Mouse (Mus musculus) megakaryocyte, embryonic 14.5 days (primary cell): ENCODE measurements around the gene Ptprg. TPM values are rescaled to one million over a fixed set of nuclear protein-coding genes. Genes with fewer than 3 reads are reported as not detected.

Experiments used
- H3K27me3 ChIP-seq: replicated peaks from 2 replicates; pipeline ENCODE3; 2012; ENCODE audit warnings: inconsistent platforms
- H3K36me3 ChIP-seq: replicated peaks from 2 replicates; pipeline ENCODE3; 2012; ENCODE audit warnings: low read length, inconsistent platforms, mixed read lengths
- H3K4me1 ChIP-seq: 2 replicates; pipeline ENCODE4 v1.6.1; 2012; ENCODE audit warnings: inconsistent platforms
- H3K4me3 ChIP-seq: replicated peaks from 2 replicates; pipeline ENCODE3; 2012; ENCODE audit warnings: moderate library complexity, mild to moderate bottlenecking, inconsistent platforms
- H3K9me3 ChIP-seq: 2 replicates; pipeline ENCODE4 v1.6.1; 2012; ENCODE audit warnings: inconsistent platforms
- FLI1 ChIP-seq: IDR thresholded peaks from 2 replicates; pipeline ENCODE4 v1.6.1; 2012; ENCODE audit warnings: low read length, inconsistent platforms, mixed read lengths
- GATA1 ChIP-seq: IDR thresholded peaks from 3 replicates; pipeline ENCODE4 v1.6.1; 2012; ENCODE audit warnings: mixed read lengths, low read length, inconsistent platforms, borderline replicate concordance
- polyA plus RNA-seq: library from polyadenylated mRNA; stranded (reverse); fragments of >175 nt; gene quantifications from 2 replicates; pipeline ENCODE4 v1.2.3, GENCODE M21; 2012; ENCODE audit warnings: low replicate concordance; ENCODE audit not compliant: insufficient read depth

Gene Ptprg
- polyA plus RNA-seq, 1 experiment: 0.09 TPM

- no peak overlapping the region for H3K4me3 ChIP-seq
- peaks cover 14% of the 10 kb centered on the region for H3K27me3 ChIP-seq
- no peaks in the 10 kb centered on the region for H3K36me3 ChIP-seq
- no peaks in the 10 kb centered on the region for H3K4me1 ChIP-seq
- no peaks in the 10 kb centered on the region for H3K9me3 ChIP-seq
- no peak for TF ChIP-seq GATA1
- TF ChIP-seq FLI1: no peak
Observed at GRCm38 (mm10) chr14:12079833-12080401, 526.6 kb downstream of the Ptprg start.

DNA sequence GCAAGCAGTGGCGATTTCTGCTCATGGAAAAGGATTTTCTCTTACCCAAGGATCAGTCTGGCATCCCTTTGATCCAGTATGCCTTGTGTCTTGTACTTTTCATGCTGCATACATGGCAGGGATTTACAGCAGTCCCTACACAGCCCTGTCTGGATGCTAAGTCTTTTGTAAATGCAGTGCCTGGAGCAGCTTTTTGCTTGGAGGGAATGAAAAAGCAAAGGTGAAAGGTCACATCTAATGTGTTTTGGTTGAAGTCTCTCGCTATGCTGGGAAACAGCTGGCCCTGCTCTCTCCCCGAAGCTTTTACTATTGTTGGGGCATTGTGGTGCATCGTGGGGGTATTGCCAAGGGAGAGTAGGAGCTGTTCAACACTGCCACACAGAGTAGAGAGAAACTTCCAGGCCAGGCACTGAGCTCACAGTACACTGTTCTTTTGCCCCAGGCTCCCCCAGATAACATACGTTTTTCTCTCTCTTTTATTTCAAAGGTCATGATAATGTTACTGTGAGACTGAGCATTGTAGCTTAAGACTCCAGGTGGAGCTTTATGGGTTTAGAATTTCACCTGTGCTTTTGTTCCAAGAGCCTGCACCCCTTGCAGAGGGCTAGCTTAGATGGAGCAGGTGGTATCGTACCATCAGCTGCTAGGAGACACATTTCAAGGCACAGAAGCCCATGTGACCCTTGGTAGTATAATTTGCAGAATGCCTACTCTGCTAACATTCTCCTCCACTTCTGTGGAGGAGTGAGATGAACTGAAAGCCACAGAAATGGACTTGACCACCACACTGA lies 529.0 kb downstream of the Ptprg start:
- no peaks in the 10 kb centered on the region for H3K4me1 ChIP-seq
- H3K9me3 ChIP-seq: no peaks in the 10 kb centered on the region
- H3K27me3 ChIP-seq: peaks cover 15% of the 10 kb centered on the region
- H3K36me3 ChIP-seq: no peaks in the 10 kb centered on the region
- TF ChIP-seq FLI1 (no peak), GATA1 (no peak)
- H3K4me3 ChIP-seq: no peak overlapping the region

- TF ChIP-seq FLI1: no peak
- no peak for TF ChIP-seq GATA1
- Histone ChIP-seq H3K4me1 (peaks cover 6% of the 10 kb centered on the region; the same call in 1 of the 2 replicates), H3K4me3 (no peak overlapping the region), H3K27me3 (peaks cover 8% of the 10 kb centered on the region), H3K9me3 (no peaks in the 10 kb centered on the region), H3K36me3 (no peaks in the 10 kb centered on the region)
Observed at GRCm38 (mm10) chr14:12084076-12084475, 530.7 kb downstream of the Ptprg start.

DNA sequence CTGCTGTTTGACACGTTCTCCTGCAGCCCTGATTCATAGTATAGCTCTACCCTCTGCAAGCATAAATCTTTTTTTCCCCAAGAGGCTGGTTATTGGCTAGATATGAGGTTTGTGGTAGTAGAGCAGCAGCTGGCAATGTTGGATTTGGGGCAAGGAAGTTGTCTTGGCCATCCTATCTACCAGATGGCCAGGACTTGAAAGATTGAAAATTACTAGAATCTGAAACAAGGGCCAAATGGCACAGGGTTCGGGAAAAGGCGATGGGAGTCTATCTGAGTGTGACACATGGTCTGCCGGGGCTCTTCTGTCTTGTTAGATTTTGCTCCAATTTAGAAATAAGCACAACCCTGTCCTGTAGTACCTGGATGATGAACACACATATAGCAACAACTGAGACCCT lies 531.7 kb downstream of the Ptprg start:
- H3K9me3 ChIP-seq: no peaks in the 10 kb centered on the region
- peaks cover 14% of the 10 kb centered on the region for H3K4me1 ChIP-seq
- no peaks in the 10 kb centered on the region for H3K36me3 ChIP-seq
- H3K27me3 ChIP-seq: peaks cover 8% of the 10 kb centered on the region
- TF ChIP-seq FLI1 (no peak), GATA1 (no peak)
- H3K4me3 ChIP-seq: no peak overlapping the region

DNA sequence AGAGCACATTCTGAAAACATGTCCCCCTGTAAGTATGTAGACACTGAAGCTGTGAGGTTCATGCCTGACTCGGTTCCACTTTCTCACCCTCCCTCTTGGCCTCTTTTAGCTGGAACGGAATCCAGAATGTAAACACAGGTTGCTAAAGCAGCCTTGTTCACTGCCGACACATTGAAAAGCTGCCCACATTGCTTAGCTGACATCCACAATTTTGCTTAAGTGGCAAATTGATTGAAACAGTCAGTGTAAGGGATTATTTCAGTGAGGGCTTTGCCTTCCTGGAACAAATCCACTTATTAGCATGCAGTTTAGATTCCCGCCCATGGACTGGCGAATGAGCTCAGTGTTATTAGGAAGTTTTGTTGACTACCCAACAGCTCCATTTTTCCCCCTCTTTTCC lies 532.8 kb downstream of the Ptprg start:
- TF ChIP-seq FLI1: no peak
- no peak for TF ChIP-seq GATA1

GRCm38 (mm10) chr14:12089954-12090353 lies 536.6 kb downstream of the Ptprg start:
- Histone ChIP-seq H3K9me3 (no peaks in the 10 kb centered on the region), H3K27me3 (peaks cover 5% of the 10 kb centered on the region), H3K4me3 (no peak overlapping the region), H3K4me1 (peaks cover 34% of the 10 kb centered on the region), H3K36me3 (no peaks in the 10 kb centered on the region)
- TF ChIP-seq FLI1 (no peak), GATA1 (no peak)

More for the DNA sequence above, 532.8 kb downstream of the Ptprg start:
- peaks cover 25% of the 10 kb centered on the region for H3K4me1 ChIP-seq
- no peaks in the 10 kb centered on the region for H3K9me3 ChIP-seq
- no peaks in the 10 kb centered on the region for H3K36me3 ChIP-seq
- peaks cover 8% of the 10 kb centered on the region for H3K27me3 ChIP-seq
- H3K4me3 ChIP-seq: no peak overlapping the region

DNA sequence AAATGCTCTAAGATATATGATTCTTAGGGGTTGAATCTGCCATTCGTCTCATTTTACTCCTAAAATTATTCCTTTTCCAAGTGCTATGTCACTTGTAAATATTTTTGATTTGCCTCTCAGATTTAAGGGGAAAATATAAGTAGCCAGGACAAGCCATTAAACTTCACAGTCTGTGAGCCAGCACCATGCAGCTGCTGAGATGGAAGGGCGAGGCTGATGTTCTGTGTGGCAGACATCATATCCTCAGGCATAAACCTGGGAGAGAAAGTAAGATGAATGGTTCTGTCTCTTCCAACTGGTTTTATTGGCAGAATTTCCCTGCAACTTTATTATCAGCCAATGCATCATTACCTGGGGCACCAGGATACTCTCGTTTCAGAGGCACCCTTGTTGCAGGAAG lies 538.4 kb downstream of the Ptprg start:
- Histone ChIP-seq H3K36me3 (no peaks in the 10 kb centered on the region), H3K9me3 (no peaks in the 10 kb centered on the region), H3K4me3 (no peak overlapping the region), H3K27me3 (peaks cover 2% of the 10 kb centered on the region), H3K4me1 (peaks cover 34% of the 10 kb centered on the region)
- TF ChIP-seq GATA1: no peak
- no peak for TF ChIP-seq FLI1

GRCm38 (mm10) chr14:12099390-12100333 lies 546.3 kb downstream of the Ptprg start:
- Histone ChIP-seq H3K4me3 (peak overlapping the region; percentile 38), H3K4me1 (peaks cover 55% of the 10 kb centered on the region), H3K27me3 (no peaks in the 10 kb centered on the region), H3K36me3 (no peaks in the 10 kb centered on the region), H3K9me3 (no peaks in the 10 kb centered on the region)
- no peak for TF ChIP-seq FLI1
- TF ChIP-seq GATA1: no peak

DNA sequence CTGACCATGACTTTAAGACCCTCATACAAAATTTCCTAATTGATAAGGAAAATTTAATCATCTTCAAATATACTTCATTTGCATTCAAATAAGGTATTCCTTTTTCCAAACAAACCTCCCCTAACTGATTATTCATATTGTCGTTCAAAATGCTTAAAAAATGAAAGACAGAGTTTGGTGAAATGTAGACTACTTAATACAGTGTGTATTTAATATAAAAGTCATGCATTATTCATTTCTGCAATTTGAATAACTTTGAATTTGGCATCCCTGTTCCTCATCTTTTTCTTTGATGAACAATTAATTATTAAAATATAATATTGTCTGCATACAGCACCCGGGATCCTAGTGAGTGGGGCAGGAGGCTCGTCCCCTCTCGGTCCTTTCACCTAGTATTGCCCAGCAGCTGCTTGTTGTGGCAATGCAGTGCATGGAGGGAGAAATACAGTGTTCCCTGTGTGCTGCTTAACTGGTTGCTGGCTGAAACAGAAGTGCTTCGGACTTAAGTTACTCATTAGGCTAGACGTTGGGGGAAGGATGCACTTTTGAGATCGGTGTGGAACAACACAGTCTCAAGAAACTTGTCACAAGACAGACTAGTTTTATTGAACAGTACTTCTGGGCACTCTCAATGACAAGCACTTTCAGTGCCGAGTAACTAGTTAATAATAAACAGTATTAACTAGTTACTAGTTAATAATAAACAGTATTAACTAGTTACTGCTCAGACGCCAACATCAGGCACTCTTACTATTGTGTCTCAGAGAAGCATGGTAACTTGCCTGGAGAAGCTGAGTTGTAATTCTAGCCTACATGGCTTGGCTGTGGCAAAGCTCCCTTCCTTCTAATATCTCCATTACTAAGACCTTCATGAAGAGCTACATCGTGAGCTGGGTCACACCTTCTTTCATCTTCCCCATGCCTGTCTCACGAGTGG lies 549.3 kb downstream of the Ptprg start:
- H3K36me3 ChIP-seq: no peaks in the 10 kb centered on the region
- no peaks in the 10 kb centered on the region for H3K27me3 ChIP-seq
- H3K4me3 ChIP-seq: no peak overlapping the region
- peaks cover 57% of the 10 kb centered on the region for H3K4me1 ChIP-seq
- no peak for TF ChIP-seq GATA1
- no peak for TF ChIP-seq FLI1
- H3K9me3 ChIP-seq: no peaks in the 10 kb centered on the region
